Comparison of ENCODE assay signal across 33 mouse cellular contexts in genomic region chr19:17983416-17983815, GRCm38 (mm10).
DNase-seq lines count a peak whose midpoint lies in the region; TF ChIP-seq lines count a peak whose summit lies in the region.
"Had no signal": no experiment of that assay in that cellular context is flagged by ENCODE, and none has a peak within 500 bp of the region (broad histone marks: within the 10 kb centered on the region; RNA-seq: fewer than 3 reads in every experiment).

No protein-coding gene starts in this region.

- TF ChIP-seq CTCF in left cerebral cortex, adult 2 months (IDR thresholded peaks at IDR 0.05): no peak

- intact Hi-C loops in left cerebral cortex, postnatal 10 days (cut with DNase I): no loop called here
- intact Hi-C loops in left cerebral cortex, adult 2 months (cut with DNase I): no loop called here

- no peak overlapping the region for H3K4me3 ChIP-seq in left cerebral cortex, adult 2 months
- H3K4me3 ChIP-seq: embryonic facial prominence, embryonic 13.5 days; forebrain, embryonic 10.5 days; forebrain, embryonic 15.5 days; gastrocnemius, adult 2 months; hindbrain, embryonic 12.5 days; intestine, embryonic 15.5 days; midbrain, embryonic 10.5 days; midbrain, embryonic 15.5 days; neural tube, embryonic 15.5 days had no signal

- DNase-seq in frontal cortex, adult 2 months (ENCODE audit: extremely low spot score in 1 of 2, low spot score in 1 of 2): peak; percentile 32 to 68
- DNase-seq in frontal cortex, postnatal 25 days (ENCODE audit: low spot score in 2 of 2): no peak
- peak; percentile 7 to 42 for DNase-seq in left cerebral cortex, adult 18-20 months (ENCODE audit: low spot score in 2 of 2)
- no peak for DNase-seq in left cerebral cortex, postnatal 10 days (ENCODE audit: extremely low spot score in 1 of 2, low spot score in 2 of 2)
- peak; percentile 11 to 17 for DNase-seq in left cerebral cortex, adult 2 months (ENCODE audit: extremely low spot score in 1 of 2, low spot score in 2 of 2)
- peak; percentile 32 to 47 for DNase-seq in right cerebral cortex, postnatal 36 days (ENCODE audit: low spot score in 2 of 2)
- no peak for DNase-seq in thymus, postnatal 36 days
- DNase-seq: adrenal gland, postnatal 14 days; cerebellum, adult 11-12 months; cerebellum, postnatal 10 days; gastrocnemius, adult 2 months; gastrocnemius, postnatal 36 days; heart, adult 18-20 months; heart, postnatal 36 days; kidney, adult 2 months; kidney, postnatal 4 days; liver; lung, embryonic 14.5 days; retina, postnatal 1 day; spleen, adult 18-20 months; thymus, adult 18-20 months; thymus, postnatal 25 days had no signal

- no peak overlapping the region for H3K27ac ChIP-seq in left cerebral cortex, adult 2 months
- H3K27ac ChIP-seq: embryonic facial prominence, embryonic 13.5 days; forebrain, embryonic 10.5 days; forebrain, embryonic 15.5 days; gastrocnemius, adult 2 months; hindbrain, embryonic 12.5 days; hindbrain, postnatal 0 days; intestine, embryonic 15.5 days; kidney, postnatal 0 days; liver, embryonic 14.5 days; midbrain, embryonic 10.5 days; midbrain, embryonic 15.5 days; neural tube, embryonic 15.5 days had no signal

Comparison
In these comparisons a context has a peak if more than half of its experiments do, and no peak if none do; other contexts are left out.
1. DNase-seq: peak in frontal cortex, adult 2 months (2 of 2), left cerebral cortex, adult 18-20 months (2 of 2), left cerebral cortex, adult 2 months (2 of 2) and right cerebral cortex, postnatal 36 days (2 of 2); none in frontal cortex, postnatal 25 days (0 of 2), left cerebral cortex, postnatal 10 days (0 of 2) and thymus, postnatal 36 days (0 of 2).